Mouse (Mus musculus) left cerebral cortex, adult 11 months (tissue): ENCODE results near the gene Zfp57.
A peak's percentile ranks its signal among the peaks of the same experiment; 100 is the strongest.

Source experiments
- DNase-seq: peaks from one replicate; pipeline ENCODE4 v3.0.0; 2022; ENCODE audit warnings: low spot score

Zfp57 gene

GRCm38 (mm10) chr17:37045611-37046311, 44.8 kb downstream of the Zfp57 start, which contains the start of gene Gabbr1:
Gabbr1 (plus strand) TSS chr17:37045966.
- DNase-seq = peak; percentile 73

GRCm38 (mm10) chr17:37046312-37047112, 45.5 kb downstream of the Zfp57 start:
- no peak for DNase-seq

- DNase-seq = no peak
Measured at GRCm38 (mm10) chr17:37047332-37047976, 46.5 kb downstream of the Zfp57 start.

GRCm38 (mm10) chr17:37047981-37048380, 47.0 kb downstream of the Zfp57 start:
- DNase-seq = no peak

- DNase-seq = no peak
Measured at GRCm38 (mm10) chr17:37048383-37048782, 47.4 kb downstream of the Zfp57 start.

- DNase-seq = peak; percentile 68
Measured at GRCm38 (mm10) chr17:37049570-37050310, 48.8 kb downstream of the Zfp57 start.

- DNase-seq = peak; percentile 84
Measured at GRCm38 (mm10) chr17:37050399-37050798, 49.4 kb downstream of the Zfp57 start.

- no peak for DNase-seq
Measured at GRCm38 (mm10) chr17:37050876-37051275, 49.9 kb downstream of the Zfp57 start.

GRCm38 (mm10) chr17:37051745-37052144, 50.8 kb downstream of the Zfp57 start:
- DNase-seq = no peak

- DNase-seq = no peak
Measured at GRCm38 (mm10) chr17:37056957-37057356, 56.0 kb downstream of the Zfp57 start.
